Mouse (Mus musculus) MEL (cell line): Measurements from ENCODE around the gene Otud7b. TPM values are rescaled to one million over a fixed set of nuclear protein-coding genes. Genes with fewer than 3 reads are reported as not detected.

Experiments used
- DNase-seq: peaks from one replicate; pipeline ENCODE4 v3.0.0; 2011; ENCODE audit warnings: low read depth, low spot score
- H3K27ac ChIP-seq: 2 replicates; pipeline ENCODE4 v1.5.1; 2012; ENCODE audit warnings: low read depth, mild to moderate bottlenecking, control low read depth, low read length, moderate library complexity; ENCODE audit not compliant: control insufficient read depth
- H3K27me3 ChIP-seq, 2 experiments: fragments of 150-350 bp in 1 of 2; sonication (generic) in 1 of 2; 2 replicates each; pipeline ENCODE4 v1.6.1; 2012; ENCODE audit warnings: low read length in 2 of 2, mild to moderate bottlenecking in 2 of 2, improper control_type of control experiment in 1 of 2, moderate library complexity in 1 of 2; ENCODE audit not compliant: insufficient read depth in 2 of 2, control insufficient read depth in 1 of 2
- H3K36me3 ChIP-seq, 2 experiments: 2 replicates each; pipeline ENCODE4 v1.6.1; 2012 to 2014; ENCODE audit warnings: low read length in 2 of 2, improper control_type of control experiment in 1 of 2, inconsistent platforms in 1 of 2, mild to moderate bottlenecking in 1 of 2; ENCODE audit not compliant: insufficient read depth in 2 of 2, control insufficient read depth in 1 of 2
- H3K4me1 ChIP-seq, 2 experiments: fragments of 150-350 bp in 1 of 2; sonication (generic) in 1 of 2; 2 replicates each; pipeline ENCODE4 v1.6.1; 2012; ENCODE audit warnings: low read length in 2 of 2, improper control_type of control experiment in 1 of 2, mild to moderate bottlenecking in 1 of 2; ENCODE audit not compliant: insufficient read depth in 2 of 2, control insufficient read depth in 1 of 2
- H3K4me3 ChIP-seq, 2 experiments: fragments of 150-350 bp in 1 of 2; sonication (generic) in 1 of 2; 2 replicates each; pipeline ENCODE4 v1.5.1; 2012; ENCODE audit warnings: low read depth in 2 of 2, low read length in 2 of 2, mild to moderate bottlenecking in 2 of 2, moderate library complexity in 2 of 2, control low read depth in 1 of 2, improper control_type of control experiment in 1 of 2; ENCODE audit not compliant: control insufficient read depth in 1 of 2, insufficient read depth in 1 of 2
- H3K79me2 ChIP-seq: 2 replicates; pipeline ENCODE4 v1.6.1; 2012; ENCODE audit warnings: mild to moderate bottlenecking, low read length, moderate library complexity; ENCODE audit not compliant: control insufficient read depth, poor library complexity, insufficient read depth
- H3K9ac ChIP-seq: 2 replicates; pipeline ENCODE4 v1.6.1; 2012; ENCODE audit warnings: low read depth, mild to moderate bottlenecking, control low read depth, low read length, moderate library complexity; ENCODE audit not compliant: control insufficient read depth, poor library complexity, severe bottlenecking
- H3K9me3 ChIP-seq: fragments of 150-350 bp; sonication (generic); replicated peaks from 2 replicates; pipeline ENCODE4 v1.6.1; 2012; ENCODE audit warnings: mild to moderate bottlenecking, low read length, improper control_type of control experiment, moderate library complexity; ENCODE audit not compliant: insufficient read depth
- BHLHE40 ChIP-seq: IDR thresholded peaks from 2 replicates; pipeline ENCODE4 v1.6.1; 2012; ENCODE audit warnings: low read depth, mild to moderate bottlenecking, inconsistent platforms, low read length, improper control_type of control experiment, borderline replicate concordance
- CHD1 ChIP-seq: IDR thresholded peaks from 2 replicates; pipeline ENCODE4 v1.6.1; 2012; ENCODE audit warnings: low read depth, mild to moderate bottlenecking, inconsistent platforms, low read length, improper control_type of control experiment
- CHD2 ChIP-seq: IDR thresholded peaks from 2 replicates; pipeline ENCODE4 v1.6.1; 2011; ENCODE audit warnings: low read length, improper control_type of control experiment
- CTCF ChIP-seq, 3 experiments: IDR thresholded peaks in 2 of 3; conservative IDR thresholded peaks in 1 of 3; 2 replicates each; pipeline ENCODE4 v1.5.1; 2011 to 2012; ENCODE audit warnings: low read length in 3 of 3, low read depth in 2 of 3, mild to moderate bottlenecking in 2 of 3, improper control_type of control experiment in 1 of 3, inconsistent platforms in 1 of 3, mixed read lengths in 1 of 3, moderate library complexity in 1 of 3; ENCODE audit not compliant: control insufficient read depth in 1 of 3, insufficient read depth in 1 of 3, poor library complexity in 1 of 3, severe bottlenecking in 1 of 3
- E2F4 ChIP-seq: IDR thresholded peaks from 2 replicates; pipeline ENCODE4 v1.6.1; 2011; ENCODE audit warnings: low read depth, low read length, improper control_type of control experiment, borderline replicate concordance
- ELF1 ChIP-seq: IDR thresholded peaks from 2 replicates; pipeline ENCODE4 v1.6.1; 2014; ENCODE audit warnings: low read depth, mild to moderate bottlenecking, inconsistent platforms, low read length, improper control_type of control experiment, moderate library complexity
- EP300 ChIP-seq, 2 experiments: IDR thresholded peaks; 2 replicates each; pipeline ENCODE4 v1.6.1; 2011; ENCODE audit warnings: improper control_type of control experiment in 2 of 2, low read length in 2 of 2, low read depth in 1 of 2, mild to moderate bottlenecking in 1 of 2
- ETS1 ChIP-seq: IDR thresholded peaks from 2 replicates; pipeline ENCODE4 v1.6.1; 2012; ENCODE audit warnings: low read depth, mild to moderate bottlenecking, inconsistent platforms, low read length, improper control_type of control experiment, moderate library complexity
- GABPA ChIP-seq: IDR thresholded peaks from 2 replicates; pipeline ENCODE4 v1.6.1; 2012; ENCODE audit warnings: low read depth, mild to moderate bottlenecking, inconsistent platforms, low read length, improper control_type of control experiment, moderate library complexity
- GATA1 ChIP-seq: IDR thresholded peaks from 2 replicates; pipeline ENCODE4 v1.6.1; 2011; ENCODE audit warnings: low read depth, low read length, improper control_type of control experiment
- HCFC1 ChIP-seq: IDR thresholded peaks from 2 replicates; pipeline ENCODE4 v1.6.1; 2012; ENCODE audit warnings: low read depth, mild to moderate bottlenecking, inconsistent platforms, low read length, improper control_type of control experiment, moderate library complexity
- KAT2A ChIP-seq: conservative IDR thresholded peaks from 2 replicates; pipeline ENCODE4 v1.6.1; 2012; ENCODE audit warnings: low read depth, low read length, improper control_type of control experiment, inconsistent platforms
- MAX ChIP-seq: IDR thresholded peaks from 2 replicates; pipeline ENCODE4 v1.6.1; 2011; ENCODE audit warnings: low read length, improper control_type of control experiment
- MEF2A ChIP-seq: IDR thresholded peaks from 2 replicates; pipeline ENCODE4 v1.6.1; 2014; ENCODE audit warnings: low read depth, mild to moderate bottlenecking, inconsistent platforms, low read length, improper control_type of control experiment; ENCODE audit not compliant: poor library complexity, insufficient replicate concordance, severe bottlenecking; ENCODE audit errors: extremely low read depth
- MXI1 ChIP-seq: IDR thresholded peaks from 2 replicates; pipeline ENCODE4 v1.6.1; 2011; ENCODE audit warnings: mild to moderate bottlenecking, low read depth, low read length, improper control_type of control experiment
- MYB ChIP-seq: IDR thresholded peaks from 2 replicates; pipeline ENCODE4 v1.6.1; 2011; ENCODE audit warnings: mild to moderate bottlenecking, low read depth, low read length, improper control_type of control experiment
- MYC ChIP-seq: IDR thresholded peaks from 2 replicates; pipeline ENCODE4 v1.6.1; 2011; ENCODE audit warnings: low read depth, mild to moderate bottlenecking, low read length, improper control_type of control experiment, moderate library complexity
- POLR2A ChIP-seq, 2 experiments: IDR thresholded peaks; 2 replicates each; pipeline ENCODE4 v1.6.1; 2011 to 2012; ENCODE audit warnings: low read length in 2 of 2, mild to moderate bottlenecking in 2 of 2, control low read depth in 1 of 2, improper control_type of control experiment in 1 of 2, low read depth in 1 of 2, moderate library complexity in 1 of 2; ENCODE audit not compliant: control insufficient read depth in 1 of 2, insufficient read depth in 1 of 2, poor library complexity in 1 of 2
- POLR2AphosphoS2 ChIP-seq: IDR thresholded peaks from 2 replicates; pipeline ENCODE4 v1.6.1; 2011; ENCODE audit warnings: low read length, improper control_type of control experiment
- POLR2AphosphoS5 ChIP-seq: IDR thresholded peaks from 2 replicates; pipeline ENCODE4 v1.6.1; 2012; ENCODE audit warnings: low read depth, borderline replicate concordance, mild to moderate bottlenecking, inconsistent platforms, low read length, moderate library complexity, mixed read lengths
- SIN3A ChIP-seq: IDR thresholded peaks from 2 replicates; pipeline ENCODE4 v1.6.1; 2012; ENCODE audit warnings: low read length, improper control_type of control experiment, inconsistent platforms
- SMC3 ChIP-seq: IDR thresholded peaks from 2 replicates; pipeline ENCODE4 v1.6.1; 2011; ENCODE audit warnings: low read depth, low read length, improper control_type of control experiment
- TCF12 ChIP-seq: IDR thresholded peaks from 2 replicates; pipeline ENCODE4 v1.6.1; 2014; ENCODE audit warnings: low read depth, mild to moderate bottlenecking, inconsistent platforms, low read length, improper control_type of control experiment, moderate library complexity
- UBTF ChIP-seq: IDR thresholded peaks from 2 replicates; pipeline ENCODE4 v1.6.1; 2012; ENCODE audit warnings: low read depth, mild to moderate bottlenecking, inconsistent platforms, low read length, improper control_type of control experiment, moderate library complexity, borderline replicate concordance; ENCODE audit not compliant: insufficient read depth
- USF1 ChIP-seq: IDR thresholded peaks from 2 replicates; pipeline ENCODE4 v1.6.1; 2014; ENCODE audit warnings: low read depth, mild to moderate bottlenecking, inconsistent platforms, low read length, improper control_type of control experiment, moderate library complexity
- USF2 ChIP-seq, 2 experiments: IDR thresholded peaks; 2 replicates each; pipeline ENCODE4 v1.6.1; 2011 to 2012; ENCODE audit warnings: improper control_type of control experiment in 2 of 2, low read length in 2 of 2, borderline replicate concordance in 1 of 2, inconsistent platforms in 1 of 2, low read depth in 1 of 2, mild to moderate bottlenecking in 1 of 2; ENCODE audit not compliant: insufficient read depth in 1 of 2
- ZC3H11A ChIP-seq: IDR thresholded peaks from 2 replicates; pipeline ENCODE4 v1.6.1; 2012; ENCODE audit warnings: low read depth, mild to moderate bottlenecking, inconsistent platforms, low read length, improper control_type of control experiment
- ZKSCAN1 ChIP-seq: IDR thresholded peaks from 2 replicates; pipeline ENCODE4 v1.6.1; 2012; ENCODE audit warnings: low read depth, mild to moderate bottlenecking, inconsistent platforms, low read length, improper control_type of control experiment, moderate library complexity
- ZMIZ1 ChIP-seq: IDR thresholded peaks from 2 replicates; pipeline ENCODE4 v1.6.1; 2012; ENCODE audit warnings: low read depth, mild to moderate bottlenecking, inconsistent platforms, low read length, improper control_type of control experiment, moderate library complexity
- ZNF384 ChIP-seq: IDR thresholded peaks from 2 replicates; pipeline ENCODE4 v1.6.1; 2012; ENCODE audit warnings: low read depth, mild to moderate bottlenecking, inconsistent platforms, low read length, improper control_type of control experiment
- polyA plus RNA-seq, 2 experiments: library from polyadenylated mRNA; stranded (reverse) in 1 of 2; unstranded in 1 of 2; fragments of >175 nt in 1 of 2; fragments of >200 nt in 1 of 2; gene quantifications; 2 replicates each; pipeline versions ENCODE4 v1.2.1 to v1.2.4; 2012; ENCODE audit warnings: low replicate concordance in 2 of 2, low read depth in 1 of 2; ENCODE audit not compliant: insufficient read length in 2 of 2, insufficient read depth in 1 of 2, missing spikeins in 1 of 2
- total RNA-seq: library from RNA; depleted of rRNA; stranded (reverse); fragments of 300-350 nt; gene quantifications from 2 replicates; pipeline ENCODE4 v1.2.3, GENCODE M21; 2012

Gene Otud7b
- total and polyA plus RNA-seq, 3 experiments = 17.9 to 25.8 (median 24.4) TPM

DNA sequence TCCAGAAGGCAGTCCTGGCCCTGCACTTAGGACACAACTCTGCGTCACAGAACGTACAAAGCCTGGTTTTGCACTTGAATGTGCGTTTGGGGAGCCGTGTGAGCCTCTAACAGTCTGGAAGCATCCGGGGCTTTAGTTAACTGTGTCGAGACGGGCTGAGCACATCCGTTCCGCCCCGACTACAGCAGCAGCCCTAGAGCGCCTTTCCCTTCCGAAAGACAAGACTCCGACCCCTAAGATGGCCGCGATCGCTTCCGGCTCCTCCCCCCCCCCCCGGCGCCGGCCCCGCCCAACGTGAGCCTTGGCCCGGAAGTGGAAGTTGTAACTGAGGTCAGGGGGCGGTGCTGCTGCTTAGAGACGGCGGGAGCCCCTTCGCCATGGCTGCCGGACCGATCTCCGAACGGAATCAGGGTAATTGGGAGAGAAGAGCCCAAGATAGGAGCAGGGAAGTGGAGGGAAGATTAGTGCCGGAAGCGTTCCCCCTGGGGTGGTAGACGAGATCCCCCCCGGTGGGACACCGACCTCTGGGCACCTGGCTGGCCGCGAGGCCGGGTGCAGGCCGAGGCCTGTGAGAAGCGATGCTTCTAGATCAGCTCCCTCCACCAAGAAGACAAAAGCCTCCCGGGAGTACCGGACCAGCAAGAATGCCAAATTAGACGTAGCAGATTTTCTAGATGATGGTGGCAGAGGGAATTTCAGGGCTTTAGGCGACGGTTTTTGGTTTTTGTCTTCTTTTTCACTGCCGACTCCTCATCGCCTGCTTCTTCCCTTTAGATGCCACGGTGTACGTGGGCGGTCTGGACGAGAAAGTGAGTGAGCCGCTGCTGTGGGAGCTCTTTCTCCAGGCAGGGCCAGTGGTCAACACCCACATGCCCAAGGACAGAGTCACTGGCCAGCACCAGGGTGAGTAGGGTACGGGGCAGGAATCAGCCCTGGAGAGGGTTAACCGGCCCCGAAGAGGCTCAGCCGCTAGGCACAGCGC, 68.2 kb downstream of the Otud7b start, which contains the start of gene Sf3b4 (continued):
- TF ChIP-seq USF2 (IDR thresholded peaks at IDR 0.05; ENCODE audit: borderline replicate concordance in 1 of 2, insufficient read depth in 1 of 2, low read depth in 1 of 2, low read length in 2 of 2) = no peak
- peak in 1 of 2 experiments; percentile 19; a peak in 1 of 4 replicates for TF ChIP-seq EP300 (IDR thresholded peaks at IDR 0.05; ENCODE audit: low read depth in 1 of 2, low read length in 2 of 2)
- TF ChIP-seq SIN3A = peak; percentile 84
- TF ChIP-seq CHD1 = 0 out of 2 replicates have a peak, but pooled peaks have one; percentile 71
- TF ChIP-seq POLR2A (IDR thresholded peaks at IDR 0.05; ENCODE audit: control insufficient read depth in 1 of 2, insufficient read depth in 1 of 2, low read depth in 1 of 2, low read length in 2 of 2, poor library complexity in 1 of 2) = peak; percentile 93 to 99
- peak; percentile 18; the same call in 1 of the 2 replicates for TF ChIP-seq ETS1
- TF ChIP-seq HCFC1 = peak; percentile 96
- no peak for TF ChIP-seq MEF2A

DNA sequence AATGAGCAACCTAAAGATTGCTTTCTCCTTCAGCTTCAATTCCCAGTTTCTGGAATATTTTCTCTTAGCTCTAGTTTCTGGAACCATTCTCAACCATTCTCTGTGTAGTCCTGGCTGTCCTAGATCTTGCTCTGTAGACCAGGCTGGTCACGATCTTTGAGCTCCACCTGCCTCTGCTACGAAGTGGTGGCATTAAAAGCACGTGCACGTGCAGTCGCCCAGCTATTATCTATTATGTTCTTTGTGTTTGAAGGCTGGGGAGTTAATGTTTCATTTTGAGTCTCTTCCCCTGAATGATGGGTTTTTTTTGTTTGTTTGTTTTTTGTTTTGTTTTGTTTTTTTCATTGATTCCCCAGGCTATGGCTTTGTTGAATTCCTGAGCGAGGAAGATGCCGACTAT, 68.9 kb downstream of the Otud7b start:
- Histone ChIP-seq H3K27me3 (no peaks in the 10 kb centered on the region), H3K79me2 (peaks cover 43% of the 10 kb centered on the region), H3K9ac (peak overlapping the region; percentile 93), H3K4me3 (peak overlapping the region; percentile 75 to 77), H3K36me3 (peaks cover 24 to 40% of the 10 kb centered on the region in 2 experiments), H3K27ac (peak overlapping the region; percentile 80), H3K9me3 (no peaks in the 10 kb centered on the region), H3K4me1 (peaks cover 8 to 35% of the 10 kb centered on the region in 2 experiments)
- peak; percentile 55 for DNase-seq
- TF ChIP-seq MYB (no peak), GABPA (no peak), EP300 (IDR thresholded peaks at IDR 0.05; ENCODE audit: low read depth in 1 of 2, low read length in 2 of 2) (no peak), MXI1 (peak; percentile 95), SMC3 (no peak), POLR2AphosphoS2 (no peak), BHLHE40 (peak; percentile 93), CHD2 (no peak), SIN3A (no peak), HCFC1 (no peak), MAX (peak; percentile 96), MYC (peak; percentile 94), CTCF (IDR thresholded peaks at IDR 0.05 in 2 of 3, conservative IDR thresholded peaks at IDR 0.05 in 1 of 3; ENCODE audit: control insufficient read depth in 1 of 3, insufficient read depth in 1 of 3, low read depth in 2 of 3, low read length in 3 of 3, poor library complexity in 1 of 3, severe bottlenecking in 1 of 3) (no peak), ELF1 (no peak), POLR2A (IDR thresholded peaks at IDR 0.05; ENCODE audit: control insufficient read depth in 1 of 2, insufficient read depth in 1 of 2, low read depth in 1 of 2, low read length in 2 of 2, poor library complexity in 1 of 2) (no peak), KAT2A (no peak), E2F4 (no peak), TCF12 (no peak), MEF2A (no peak), ETS1 (0 out of 2 replicates have a peak, but pooled peaks have one; percentile 26), POLR2AphosphoS5 (no peak), ZMIZ1 (no peak), GATA1 (no peak), USF1 (peak; percentile 30; the same call in 1 of the 2 replicates), ZNF384 (no peak), ZC3H11A (no peak), ZKSCAN1 (no peak), CHD1 (0 out of 2 replicates have a peak, but pooled peaks have one; percentile 9), UBTF (no peak)
